ENCODE assay signal across 8 mouse cellular contexts in genomic region chr9:63755671-63756543, GRCm38 (mm10). TPM values are rescaled to one million over a fixed set of nuclear protein-coding genes. Genes with fewer than 3 reads are reported as not detected.
DNase-seq lines count a peak whose midpoint lies in the region; ATAC-seq and TF ChIP-seq lines count a peak whose summit lies in the region.

No protein-coding gene starts in this region.

- peak overlapping the region; percentile 51; the same call in 1 of the 2 replicates for H3K9ac ChIP-seq in forebrain, postnatal 0 days
- H3K9ac ChIP-seq in limb, embryonic 14.5 days (ENCODE audit: low read depth, low read length, severe bottlenecking) = peak overlapping the region; percentile 94
- H3K9ac ChIP-seq in stomach, postnatal 0 days (ENCODE audit: low read length) = peak overlapping the region; percentile 93

- peak overlapping the region; percentile 99 for H3K4me2 ChIP-seq in forebrain, postnatal 0 days (ENCODE audit: low read depth)
- peak overlapping the region; percentile 75 for H3K4me2 ChIP-seq in limb, embryonic 14.5 days (replicated peaks; ENCODE audit: low read depth, low read length, severe bottlenecking)
- peak overlapping the region; percentile 90 for H3K4me2 ChIP-seq in stomach, postnatal 0 days (replicated peaks; ENCODE audit: low read depth)

- no peak for TF ChIP-seq POLR2A in limb, embryonic 14.5 days (IDR thresholded peaks at IDR 0.05; ENCODE audit: borderline replicate concordance, extremely low read depth, insufficient read depth, insufficient read length)

- TF ChIP-seq EP300 in stomach, postnatal 0 days (optimal IDR thresholded peaks at IDR 0.05) = no peak

- peak; percentile 30 for DNase-seq in kidney, adult 18-20 months
- DNase-seq in kidney, postnatal 10 days = no peak
- DNase-seq in Muller cell, postnatal 12 days (ENCODE audit: inconsistent ontology term) = peak; percentile 47
- DNase-seq in forebrain, postnatal 0 days = peak; percentile 25
- DNase-seq in limb, embryonic 14.5 days (ENCODE audit: low spot score) = no peak
- DNase-seq in stomach, postnatal 0 days (ENCODE audit: low spot score) = no peak
- DNase-seq in gastrocnemius, postnatal 25 days = no peak
- no peak for DNase-seq in layer of hippocampus, adult 18-20 months (ENCODE audit: low spot score in 2 of 2)

- no peaks in the 10 kb centered on the region for H3K9me3 ChIP-seq in forebrain, postnatal 0 days (ENCODE audit: low read length)
- no peaks in the 10 kb centered on the region for H3K9me3 ChIP-seq in limb, embryonic 14.5 days (ENCODE audit: control insufficient read depth, low read length)
- no peaks in the 10 kb centered on the region for H3K9me3 ChIP-seq in stomach, postnatal 0 days (ENCODE audit: control insufficient read depth, low read length)

- H3K4me1 ChIP-seq in forebrain, postnatal 0 days (ENCODE audit: insufficient read depth) = peaks cover 24% of the 10 kb centered on the region
- peaks cover 42% of the 10 kb centered on the region for H3K4me1 ChIP-seq in limb, embryonic 14.5 days (ENCODE audit: control insufficient read depth, insufficient read depth, low read length)
- H3K4me1 ChIP-seq in stomach, postnatal 0 days (replicated peaks; ENCODE audit: control insufficient read depth, insufficient read depth) = peaks cover 17% of the 10 kb centered on the region

- no peak overlapping the region for H3K27ac ChIP-seq in forebrain, postnatal 0 days (ENCODE audit: low read depth, low read length)
- H3K27ac ChIP-seq in limb, embryonic 14.5 days (replicated peaks; ENCODE audit: low read depth, low read length) = peak overlapping the region; percentile 30; the same call in 1 of the 2 replicates
- H3K27ac ChIP-seq in stomach, postnatal 0 days (replicated peaks) = peak overlapping the region; percentile 41

- no peaks in the 10 kb centered on the region for H3K27me3 ChIP-seq in forebrain, postnatal 0 days (ENCODE audit: insufficient read depth, low read length)
- H3K27me3 ChIP-seq in limb, embryonic 14.5 days (ENCODE audit: control insufficient read depth, insufficient read depth, low read length) = no peaks in the 10 kb centered on the region
- no peaks in the 10 kb centered on the region for H3K27me3 ChIP-seq in stomach, postnatal 0 days (ENCODE audit: control insufficient read depth, insufficient read depth, low read length)

- TF ChIP-seq CTCF in forebrain, postnatal 0 days (IDR thresholded peaks at IDR 0.05; ENCODE audit: low read depth) = no peak
- no peak for TF ChIP-seq CTCF in stomach, postnatal 0 days (IDR thresholded peaks at IDR 0.05; ENCODE audit: low read depth)

- no peak for ATAC-seq in forebrain, postnatal 0 days
- ATAC-seq in limb, embryonic 14.5 days (ENCODE audit: low FRiP score, low read depth) = no peak
- ATAC-seq in stomach, postnatal 0 days (ENCODE audit: low FRiP score, low TSS enrichment) = no peak

- H3K36me3 ChIP-seq in forebrain, postnatal 0 days (ENCODE audit: insufficient read depth) = no peaks in the 10 kb centered on the region
- peaks cover 4% of the 10 kb centered on the region; the same call in 1 of the 2 replicates for H3K36me3 ChIP-seq in limb, embryonic 14.5 days (ENCODE audit: control insufficient read depth, insufficient read depth, low read length)
- H3K36me3 ChIP-seq in stomach, postnatal 0 days (ENCODE audit: control insufficient read depth, insufficient read depth, low read length) = no peaks in the 10 kb centered on the region

- 17% methylated on average over 15 of the region's 15 CpGs for WGBS in forebrain, postnatal 0 days
- 12% methylated on average over 15 of the region's 15 CpGs for WGBS in limb, embryonic 14.5 days
- WGBS in stomach, postnatal 0 days = 11% methylated on average over 15 of the region's 15 CpGs

- H3K4me3 ChIP-seq in forebrain, postnatal 0 days (ENCODE audit: low read depth, low read length) = peak overlapping the region; percentile 62
- peak overlapping the region; percentile 87 for H3K4me3 ChIP-seq in limb, embryonic 14.5 days (replicated peaks; ENCODE audit: low read length)
- H3K4me3 ChIP-seq in stomach, postnatal 0 days (ENCODE audit: low read depth, low read length) = peak overlapping the region; percentile 83

RNA-seq across cellular contexts. Expression of gene Smad3, which starts 1.9 kb away (rescaled TPM):
- 16.0 and 17.6 TPM in 2 replicates for total RNA-seq in forebrain, postnatal 0 days (2014; rRNA removed)
- 5.0 and 5.5 TPM in 2 replicates for polyA plus RNA-seq in forebrain, postnatal 0 days (2015; fragmentation: Nextera tagmentation; extraction: Ambion mirVana)
- polyA plus RNA-seq in limb, embryonic 14.5 days (2012; rRNA removed) = 50.9 and 72.1 TPM in 2 replicates
- polyA plus RNA-seq in limb, embryonic 14.5 days (2014; fragmentation: Nextera tagmentation; extraction: Ambion mirVana) = 25.1 and 28.0 TPM in 2 replicates
- 5.3 and 6.4 TPM in 2 replicates for polyA plus RNA-seq in stomach, postnatal 0 days (2015; fragmentation: Nextera tagmentation; extraction: Ambion mirVana)
- 10 to 100 TPM; 42.7 to 67.5 TPM for total RNA-seq in gastrocnemius, postnatal 25 days (2021)
- 10 to 100 TPM; 58.2 to 62.5 TPM for total RNA-seq in layer of hippocampus, adult 18-20 months (2021)

Comparison
In these comparisons a context has a peak if more than half of its experiments do, and no peak if none do; other contexts are left out.
1. DNase-seq: peak in kidney, adult 18-20 months (single experiment), Muller cell, postnatal 12 days (single experiment) and forebrain, postnatal 0 days (single experiment); none in kidney, postnatal 10 days (single experiment), limb, embryonic 14.5 days (single experiment), stomach, postnatal 0 days (single experiment), gastrocnemius, postnatal 25 days (single experiment) and layer of hippocampus, adult 18-20 months (0 of 2).
2. Peak in every context shown above with its lines, with median percentiles within 50 percentile points of each other: H3K4me2 ChIP-seq, H3K4me3 ChIP-seq and H3K9ac ChIP-seq.